Comparison of ENCODE assay signal across 19 mouse cellular contexts in genomic region chr2:60113661-60114560, GRCm38 (mm10).
DNase-seq lines count a peak whose midpoint lies in the region; ATAC-seq and TF ChIP-seq lines count a peak whose summit lies in the region.
"Had no signal": no experiment of that assay in that cellular context is flagged by ENCODE, and none has a peak within 500 bp of the region (broad histone marks: within the 10 kb centered on the region; RNA-seq: fewer than 3 reads in every experiment).

No protein-coding gene starts in this region.

- no peaks in the 10 kb centered on the region for H3K27me3 ChIP-seq in intestine, embryonic 15.5 days (replicated peaks)
- H3K27me3 ChIP-seq in intestine, postnatal 0 days (replicated peaks; ENCODE audit: control insufficient read depth, insufficient read depth, low read length), result no peaks in the 10 kb centered on the region
- no peaks in the 10 kb centered on the region for H3K27me3 ChIP-seq in megakaryocyte, embryonic 14.5 days (replicated peaks)
- H3K27me3 ChIP-seq: forebrain, embryonic 13.5 days; neural tube, embryonic 13.5 days had no signal

- H3K9me3 ChIP-seq in intestine, embryonic 15.5 days, result no peaks in the 10 kb centered on the region
- no peaks in the 10 kb centered on the region for H3K9me3 ChIP-seq in intestine, postnatal 0 days (ENCODE audit: control insufficient read depth)
- H3K9me3 ChIP-seq in megakaryocyte, embryonic 14.5 days, result no peaks in the 10 kb centered on the region
- H3K9me3 ChIP-seq: forebrain, embryonic 13.5 days; midbrain, embryonic 10.5 days; neural tube, embryonic 13.5 days had no signal

- peaks cover 5% of the 10 kb centered on the region; the same call in 1 of the 2 replicates for H3K36me3 ChIP-seq in intestine, embryonic 15.5 days
- H3K36me3 ChIP-seq in intestine, postnatal 0 days (ENCODE audit: control insufficient read depth, insufficient read depth), result peaks cover 4% of the 10 kb centered on the region; the same call in 1 of the 2 replicates
- peaks cover 20% of the 10 kb centered on the region for H3K36me3 ChIP-seq in megakaryocyte, embryonic 14.5 days (replicated peaks; ENCODE audit: low read length)

- TF ChIP-seq CTCF in intestine, postnatal 0 days (IDR thresholded peaks at IDR 0.05; ENCODE audit: low read depth), result no peak
- TF ChIP-seq CTCF in bone marrow, adult 2 months (IDR thresholded peaks at IDR 0.05; ENCODE audit: control insufficient read depth, insufficient read depth, low read length), result no peak

- WGBS in intestine, embryonic 15.5 days, result 61% methylated on average over 12 of the region's 12 CpGs
- 52% methylated on average over 12 of the region's 12 CpGs for WGBS in intestine, postnatal 0 days
- WGBS in bone marrow, adult 2 months, result 58% methylated on average over 12 of the region's 12 CpGs

- no peak overlapping the region for H3K27ac ChIP-seq in intestine, embryonic 15.5 days
- no peak overlapping the region for H3K27ac ChIP-seq in intestine, postnatal 0 days (ENCODE audit: low read depth, low read length)
- 0 out of 2 replicates have a peak overlapping the region, but pooled peaks have one; percentile 4 for H3K27ac ChIP-seq in bone marrow, adult 2 months (ENCODE audit: control insufficient read depth, insufficient read depth, low read depth, low read length, poor library complexity)
- H3K27ac ChIP-seq: forebrain, embryonic 13.5 days; hindbrain, postnatal 0 days; midbrain, embryonic 10.5 days; neural tube, embryonic 13.5 days had no signal

- ATAC-seq in intestine, embryonic 15.5 days, result peak; percentile 50; the same call in 1 of the 2 replicates
- ATAC-seq in intestine, postnatal 0 days, result no peak
- ATAC-seq: forebrain, embryonic 13.5 days; hindbrain, postnatal 0 days had no signal

- no peak overlapping the region for H3K4me3 ChIP-seq in intestine, embryonic 15.5 days (replicated peaks)
- H3K4me3 ChIP-seq in intestine, postnatal 0 days (ENCODE audit: low read depth, low read length), result no peak overlapping the region
- H3K4me3 ChIP-seq in bone marrow, adult 2 months (replicated peaks; ENCODE audit: control insufficient read depth, low read depth, low read length), result no peak overlapping the region
- peak overlapping the region; percentile 51 for H3K4me3 ChIP-seq in megakaryocyte, embryonic 14.5 days (replicated peaks)
- H3K4me3 ChIP-seq: forebrain, embryonic 13.5 days; midbrain, embryonic 10.5 days; neural tube, embryonic 13.5 days had no signal

- no peak overlapping the region for H3K9ac ChIP-seq in intestine, embryonic 15.5 days
- no peak overlapping the region for H3K9ac ChIP-seq in intestine, postnatal 0 days (ENCODE audit: low read depth, low read length)
- H3K9ac ChIP-seq: forebrain, embryonic 13.5 days; neural tube, embryonic 13.5 days had no signal

- peak; percentile 46 for DNase-seq in 416B (ENCODE audit: low read depth)
- DNase-seq in retina, postnatal 1 day, result no peak
- no peak for DNase-seq in urinary bladder, postnatal 10 days (ENCODE audit: low spot score)
- no peak for DNase-seq in right cerebral cortex, postnatal 25 days
- DNase-seq: cerebellum, postnatal 10 days; gastrocnemius, postnatal 25 days; heart, postnatal 14 days; kidney, adult 9 months; right cerebral cortex, postnatal 4 days had no signal

- 0 out of 2 replicates have a peak, but pooled peaks cover 5% of the 10 kb centered on the region for H3K4me1 ChIP-seq in intestine, embryonic 15.5 days (replicated peaks)
- peaks cover 8% of the 10 kb centered on the region; the same call in 1 of the 2 replicates for H3K4me1 ChIP-seq in intestine, postnatal 0 days (replicated peaks; ENCODE audit: control insufficient read depth, insufficient read depth, low read length)
- peaks cover 1% of the 10 kb centered on the region; the same call in 1 of the 2 replicates for H3K4me1 ChIP-seq in bone marrow, adult 2 months (ENCODE audit: control insufficient read depth, insufficient read depth, low read length)
- peaks cover 36% of the 10 kb centered on the region for H3K4me1 ChIP-seq in megakaryocyte, embryonic 14.5 days

- no peak for TF ChIP-seq POLR2A in bone marrow, adult 2 months (IDR thresholded peaks at IDR 0.05; ENCODE audit: borderline replicate concordance, control insufficient read depth, low read depth, low read length)

- no peak overlapping the region for H3K4me2 ChIP-seq in intestine, embryonic 15.5 days (replicated peaks)
- H3K4me2 ChIP-seq in intestine, postnatal 0 days (replicated peaks; ENCODE audit: low read depth), result no peak overlapping the region
- H3K4me2 ChIP-seq: forebrain, embryonic 13.5 days; heart, embryonic 11.5 days; liver, embryonic 11.5 days; neural tube, embryonic 13.5 days had no signal
